Mouse (Mus musculus) regulatory T cell (primary cell): ENCODE results near the gene Lrrc58.

Source experiments
- in situ Hi-C: fragments of 300-600 bp; cut with MboI, MseI; formaldehyde crosslinking; loops from one replicate; pipeline ENCODE4 v1.15.1; 2025; ENCODE audit warnings: high pct_unique_total_duplicates

Gene Lrrc58

DNA sequence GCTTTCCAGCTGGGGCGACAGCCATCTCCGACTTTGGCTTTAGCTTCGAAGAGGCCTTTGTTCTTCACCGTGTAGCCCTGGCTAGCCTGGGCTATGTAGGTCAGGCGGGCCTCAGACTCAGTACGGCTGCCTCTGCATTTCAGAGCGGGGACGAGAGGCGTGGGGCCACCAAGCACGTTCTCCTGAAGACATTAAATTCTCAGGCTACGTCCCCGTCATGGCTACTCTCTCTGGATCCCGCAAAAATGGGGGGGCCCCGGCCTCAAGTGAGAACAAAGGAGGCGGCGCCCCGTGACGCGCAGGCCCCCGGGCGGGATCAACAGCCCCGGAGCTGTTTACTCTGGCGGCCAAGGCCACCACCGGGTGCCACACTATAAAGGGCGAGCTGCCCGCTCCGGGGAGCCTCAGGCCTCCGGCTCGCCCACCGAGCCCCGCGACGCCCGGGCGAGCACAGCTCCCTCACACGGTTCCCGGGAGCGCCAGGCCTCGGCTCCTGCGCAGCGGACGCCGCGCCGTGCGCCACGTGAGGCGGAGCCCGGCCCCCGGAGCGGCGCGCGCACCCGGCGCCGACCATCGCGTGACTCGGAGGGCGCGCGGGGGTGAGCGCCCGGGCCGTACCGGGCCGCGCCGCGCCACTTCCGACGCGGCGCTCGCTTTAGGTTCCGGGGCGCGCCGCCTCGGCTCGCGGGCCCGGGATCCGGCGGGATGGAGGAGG lies at the start of gene Lrrc58:
Lrrc58 (plus strand) TSS at position 599 of the 715 bp plus-strand sequence.
- in situ Hi-C loops, result no loop called here

DNA sequence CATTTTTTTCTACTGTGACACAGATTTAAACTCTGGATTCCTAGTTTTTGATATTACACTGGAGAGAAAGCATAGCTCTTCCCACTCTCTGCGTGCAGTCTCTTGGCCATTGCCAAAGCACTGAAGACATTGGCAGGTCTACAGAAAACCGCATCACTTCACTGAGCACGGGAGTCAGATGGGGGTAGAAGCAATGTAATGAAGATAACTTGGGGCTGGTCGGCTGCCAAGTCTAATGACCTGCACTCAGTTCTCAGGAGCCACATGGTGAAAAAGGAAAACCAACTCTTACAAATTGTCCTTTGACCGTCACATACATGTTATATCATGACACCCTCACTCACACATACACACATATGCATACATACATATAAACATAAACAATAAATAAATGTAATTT lies 44.2 kb upstream of the Lrrc58 start:
- in situ Hi-C loops, result loop anchor here (10.0 kb wide), 1 partner anchor 121 kb away; no protein-coding TSS in a partner anchor

DNA sequence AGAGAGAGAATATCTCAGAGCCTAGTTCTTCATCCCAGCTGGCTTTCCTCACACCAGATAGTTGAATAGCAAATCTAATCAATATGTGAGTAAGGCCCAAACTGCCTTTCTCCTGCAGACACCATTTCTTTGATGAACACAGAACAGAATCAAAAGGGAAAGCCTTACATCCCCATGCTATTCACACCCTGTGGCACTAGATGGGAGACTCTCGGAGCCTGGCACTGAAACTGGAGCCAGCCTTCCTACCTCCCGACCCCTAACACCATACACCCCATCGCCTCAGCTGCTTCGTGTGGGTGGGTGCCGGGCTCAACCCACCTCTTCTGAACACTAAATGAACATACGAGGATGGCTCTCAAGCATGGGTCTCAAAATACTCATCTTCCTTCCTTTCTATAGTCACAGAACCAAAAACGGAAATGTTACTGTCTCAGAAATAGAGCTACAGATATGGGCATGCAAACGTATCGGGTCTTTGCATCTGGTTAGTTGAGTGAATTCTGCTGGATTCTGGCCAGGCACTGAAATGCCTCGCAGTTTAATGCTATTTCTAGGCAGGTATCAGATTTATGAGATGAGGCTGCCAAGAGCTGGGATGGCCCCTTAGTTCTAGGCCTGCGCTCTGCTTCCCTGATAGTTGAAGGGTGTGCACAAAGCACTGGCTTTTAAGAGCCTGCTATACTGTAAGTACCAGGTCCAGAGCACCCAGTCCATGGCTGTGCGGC lies 43.2 kb upstream of the Lrrc58 start:
- in situ Hi-C loops, result loop anchor here (10.0 kb wide), 1 partner anchor 120 kb away; no protein-coding TSS in a partner anchor

DNA sequence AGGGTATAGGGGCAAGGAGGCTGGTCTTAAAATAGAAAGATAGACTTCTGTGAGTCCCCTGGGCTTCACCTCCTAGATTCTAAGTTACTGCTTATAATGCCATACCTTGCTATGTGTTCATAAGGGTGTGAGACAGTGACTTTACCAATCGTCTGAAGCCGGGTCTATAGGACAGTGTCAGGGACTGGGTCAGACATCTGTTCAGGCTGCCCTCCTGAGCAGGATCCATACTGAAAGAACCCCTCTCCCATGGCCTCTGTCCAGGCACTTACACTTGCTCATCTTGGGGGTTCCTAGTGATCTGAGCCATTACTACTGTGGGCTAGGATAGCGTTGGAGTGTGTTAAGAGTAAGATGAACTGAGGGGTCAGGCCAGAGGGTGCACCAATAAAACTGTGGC lies 41.9 kb upstream of the Lrrc58 start:
- in situ Hi-C loops, result loop anchor here (10.0 kb wide), 1 partner anchor 119 kb away; no protein-coding TSS in a partner anchor

DNA sequence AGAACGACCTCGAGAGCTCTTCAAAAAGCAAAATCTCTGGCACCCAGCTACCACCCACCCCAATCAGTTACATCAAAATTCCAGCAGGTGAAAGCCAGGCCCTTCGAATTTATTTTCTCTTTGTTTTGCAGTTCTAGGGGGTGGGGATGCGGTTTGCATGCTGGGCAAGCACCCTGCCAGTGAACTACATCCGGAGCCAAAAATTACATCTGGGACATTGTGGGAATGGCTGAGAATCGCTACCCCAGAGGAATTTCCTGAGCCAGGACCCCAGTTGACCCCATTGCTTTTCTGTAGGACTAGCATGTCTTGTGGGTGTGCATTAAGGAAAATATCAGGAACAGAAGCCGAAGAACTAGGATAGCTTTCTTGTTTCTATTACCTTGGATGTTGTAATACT lies 37.1 kb upstream of the Lrrc58 start:
- in situ Hi-C loops, result no loop called here

DNA sequence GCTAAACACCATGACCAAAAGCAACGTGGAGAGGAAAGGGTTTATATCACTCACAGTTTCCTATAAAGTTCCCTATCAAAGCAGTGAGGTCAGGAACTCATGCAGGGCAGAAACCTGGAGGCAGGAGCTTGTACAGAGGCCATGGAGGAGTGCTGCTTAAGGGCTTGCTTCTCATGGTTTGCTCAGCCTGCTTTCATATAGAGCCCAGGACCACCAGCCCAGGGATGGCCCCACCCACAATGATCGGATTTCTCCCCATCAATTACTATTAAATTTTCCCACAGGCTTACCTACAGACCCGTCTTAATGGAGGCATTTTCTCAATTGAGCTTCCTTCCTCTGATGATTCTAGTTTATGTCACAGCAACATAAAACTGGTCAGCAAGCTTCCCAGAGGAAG lies 30.6 kb upstream of the Lrrc58 start:
- in situ Hi-C loops, result no loop called here

DNA sequence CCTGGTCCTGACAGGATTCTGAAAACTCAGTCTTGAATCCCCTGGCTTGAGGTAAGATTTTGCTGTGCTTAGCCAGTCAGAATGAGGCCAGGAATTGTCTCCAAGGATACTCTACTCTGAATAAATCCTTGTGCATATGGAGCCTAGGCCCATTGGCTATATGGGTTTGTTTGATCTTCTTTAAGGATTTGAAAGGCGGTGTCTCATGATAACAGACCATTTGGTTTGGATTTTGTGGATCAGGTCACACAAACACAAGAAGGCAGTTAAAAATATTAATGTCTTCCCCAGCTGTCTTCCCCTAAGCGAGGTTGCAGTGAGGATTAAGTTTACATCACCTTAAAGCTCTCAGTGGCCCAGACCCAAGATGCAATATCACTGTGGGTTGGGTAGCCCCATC lies 25.8 kb upstream of the Lrrc58 start:
- in situ Hi-C loops, result no loop called here

DNA sequence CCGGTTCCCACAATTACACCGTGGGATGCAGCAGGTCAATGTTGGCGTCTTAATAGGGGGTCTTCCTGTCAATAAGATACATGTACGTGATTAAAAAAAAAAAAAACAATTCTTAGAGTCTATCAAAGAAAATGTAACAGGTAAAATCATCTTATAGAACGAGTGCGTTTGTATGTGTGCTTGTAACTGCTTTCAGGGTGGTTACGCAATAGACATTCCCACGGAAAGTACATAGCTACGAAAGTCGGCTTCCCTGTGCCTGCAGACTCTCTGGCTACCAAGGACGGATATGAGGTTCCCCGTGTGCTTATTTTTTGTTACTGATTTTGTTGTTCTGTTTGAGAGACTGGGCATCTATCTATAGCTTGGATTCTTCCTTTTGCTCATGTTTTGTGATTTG lies 24.4 kb upstream of the Lrrc58 start:
- in situ Hi-C loops, result no loop called here

DNA sequence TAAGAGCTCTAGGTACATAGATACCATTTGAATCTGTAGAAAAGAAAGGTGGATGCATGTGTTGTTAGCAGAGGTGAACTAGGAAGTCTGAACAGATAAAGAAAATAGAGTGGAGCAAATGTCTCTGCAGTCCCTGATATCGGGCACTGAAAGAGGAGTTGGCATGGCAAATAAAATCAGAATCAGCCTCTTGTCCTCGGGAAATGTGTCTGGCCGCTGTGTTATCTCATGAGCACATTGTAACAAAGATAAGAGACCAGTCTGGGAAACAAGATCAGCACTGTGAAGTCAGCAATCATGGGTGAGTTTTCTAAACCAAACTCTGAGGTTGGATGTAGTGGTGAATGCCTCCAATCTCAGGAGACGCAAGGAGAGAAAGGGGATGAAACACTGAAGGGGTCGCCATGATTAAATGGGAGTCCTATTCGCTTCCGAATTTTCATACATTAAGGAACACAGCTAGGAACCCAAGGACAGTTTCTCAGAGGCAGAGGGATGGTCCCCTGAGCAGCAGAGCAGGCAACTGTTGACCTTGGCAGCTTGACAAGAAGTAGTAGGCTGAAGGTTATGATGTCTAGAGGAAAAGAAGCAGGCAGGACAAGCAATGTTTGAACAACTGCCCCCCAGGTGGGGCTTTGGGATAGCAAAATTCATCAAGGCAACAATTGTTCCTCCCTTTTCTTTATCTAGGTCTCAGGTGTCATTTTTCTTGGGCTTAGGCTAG lies 22.8 kb upstream of the Lrrc58 start:
- in situ Hi-C loops, result no loop called here

DNA sequence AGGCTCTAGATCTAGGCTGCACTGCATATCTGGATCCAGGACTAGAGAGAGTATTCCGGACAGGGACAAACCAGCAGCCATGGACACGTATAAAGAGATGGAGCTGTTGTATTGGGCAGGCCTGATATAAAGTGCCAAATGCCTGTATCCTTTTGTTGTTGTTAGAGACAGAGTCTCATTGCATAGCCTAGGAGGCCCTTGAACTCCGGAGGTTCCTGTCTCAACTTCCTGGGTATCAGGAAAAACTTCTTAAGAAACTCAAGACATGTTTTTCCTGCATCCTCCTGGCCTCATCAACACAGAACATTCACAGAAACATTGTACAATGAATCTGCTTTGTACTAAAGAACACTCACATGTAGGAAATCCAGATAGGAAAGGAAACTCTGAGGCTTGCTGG lies 21.1 kb upstream of the Lrrc58 start:
- in situ Hi-C loops, result no loop called here

DNA sequence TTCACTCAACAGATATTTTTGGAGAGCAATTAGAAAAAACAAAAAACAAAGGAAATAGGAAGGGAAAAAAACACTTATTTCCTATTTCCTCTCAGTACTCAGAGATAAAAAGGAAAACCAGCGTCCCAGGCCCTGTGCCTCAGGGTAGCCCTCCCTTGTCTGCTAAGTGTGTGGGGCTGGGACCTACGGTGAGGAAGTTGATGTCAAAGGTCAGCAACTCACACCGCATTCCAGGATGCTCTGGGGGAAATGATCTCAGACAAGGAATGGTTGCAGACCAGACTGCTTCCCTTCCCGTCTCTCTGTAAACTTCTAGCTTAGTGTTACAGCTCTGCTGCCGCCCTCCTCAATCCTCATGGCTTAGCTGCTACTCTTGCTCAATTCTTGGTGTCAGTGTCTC lies 16.8 kb upstream of the Lrrc58 start:
- in situ Hi-C loops, result no loop called here

DNA sequence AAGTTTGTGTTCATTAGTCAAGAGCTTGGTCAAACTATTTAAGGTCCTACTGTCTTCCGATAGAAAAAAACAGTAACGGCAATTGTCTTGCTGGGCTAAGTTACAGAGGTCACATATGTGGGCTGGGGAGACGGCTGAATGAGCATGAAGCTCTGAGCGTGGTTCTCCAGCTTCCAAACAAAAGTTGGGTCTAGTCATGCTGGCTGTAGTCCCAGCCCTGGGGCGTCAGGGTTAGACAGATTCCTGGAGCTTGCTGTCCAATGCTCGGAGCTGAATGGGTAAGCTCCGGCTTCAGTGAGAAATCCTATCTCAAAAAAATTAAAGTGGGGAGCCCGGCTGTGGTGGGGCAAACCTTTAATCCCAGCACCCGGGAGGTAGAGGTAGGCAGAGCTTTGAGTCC lies 14.9 kb upstream of the Lrrc58 start:
- in situ Hi-C loops, result no loop called here

DNA sequence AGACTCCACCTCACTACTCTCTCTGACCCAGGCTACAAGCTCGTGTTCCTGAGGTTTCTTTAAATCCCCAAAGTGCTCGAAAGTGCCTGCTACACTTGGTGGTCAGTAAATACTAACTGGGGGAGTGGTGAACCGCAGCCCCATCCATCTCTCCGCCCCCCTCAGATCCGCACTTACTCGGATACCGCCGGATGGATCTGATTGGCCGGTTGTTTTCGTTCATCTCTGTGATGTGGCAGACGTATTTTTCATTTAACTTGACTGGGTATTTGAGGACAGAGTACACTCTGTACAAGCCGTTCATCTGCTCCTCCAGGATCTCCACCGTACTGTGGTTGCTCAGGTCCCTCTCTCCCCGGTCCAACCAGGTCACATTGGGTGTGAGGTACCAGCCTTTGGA lies 14.1 kb upstream of the Lrrc58 start:
- in situ Hi-C loops, result no loop called here

DNA sequence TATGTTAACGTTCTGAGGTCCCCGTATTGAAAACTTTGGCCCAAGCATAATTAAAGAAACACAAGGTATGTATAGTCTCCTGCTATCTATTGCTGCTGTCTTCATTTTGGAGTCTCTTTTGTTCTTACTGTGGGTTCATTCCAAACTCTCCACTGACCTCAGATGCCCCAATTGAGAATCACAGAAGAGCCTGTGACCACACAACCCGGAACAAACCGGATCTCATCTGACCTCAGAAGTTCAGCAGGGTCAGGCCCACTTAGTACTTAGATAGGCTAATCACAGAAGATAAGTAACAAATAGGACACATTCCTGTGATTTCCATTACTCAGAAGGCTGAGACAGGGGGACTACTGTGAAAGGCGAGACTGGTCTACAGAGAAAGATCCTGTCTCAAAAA lies 13.6 kb upstream of the Lrrc58 start:
- in situ Hi-C loops, result no loop called here

DNA sequence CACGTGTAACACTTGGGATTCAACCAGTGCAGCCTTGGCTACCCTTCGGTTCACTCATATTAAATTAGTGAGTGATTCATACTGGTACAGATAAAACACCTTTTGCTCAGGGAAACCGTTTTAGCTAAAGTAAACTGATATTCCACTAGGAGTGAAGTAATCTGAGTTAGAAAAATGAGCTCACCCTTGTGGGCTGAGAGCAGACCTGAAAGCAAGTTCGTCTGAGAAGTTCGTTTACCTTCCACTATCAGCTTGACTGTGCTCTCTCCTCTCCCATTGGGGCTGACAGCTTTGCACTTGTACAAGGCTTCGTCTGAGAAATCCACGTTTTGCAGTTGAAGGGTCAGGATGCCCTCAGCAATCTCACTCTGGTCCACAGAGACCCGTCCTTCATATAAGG lies 12.6 kb upstream of the Lrrc58 start:
- in situ Hi-C loops, result no loop called here

DNA sequence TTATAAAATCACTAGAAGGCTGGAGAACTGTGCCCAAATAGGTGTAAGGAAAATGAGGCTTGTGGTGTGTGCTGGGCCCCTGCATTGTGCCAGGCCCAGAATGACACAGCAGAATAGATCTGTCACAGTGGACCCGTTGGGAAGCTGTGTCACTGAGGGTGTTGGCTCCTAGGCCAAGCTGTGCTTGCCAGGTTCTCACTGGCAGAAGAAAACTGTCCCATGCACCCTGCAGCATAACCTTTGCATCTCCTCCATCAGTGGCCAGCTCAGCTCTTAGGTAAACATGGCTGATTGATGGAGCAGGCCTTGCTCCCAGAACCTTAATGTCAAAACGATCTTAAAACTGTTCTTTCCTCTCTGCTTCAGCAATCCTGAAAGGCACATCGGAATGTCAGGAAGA lies 11.9 kb upstream of the Lrrc58 start:
- in situ Hi-C loops, result no loop called here

DNA sequence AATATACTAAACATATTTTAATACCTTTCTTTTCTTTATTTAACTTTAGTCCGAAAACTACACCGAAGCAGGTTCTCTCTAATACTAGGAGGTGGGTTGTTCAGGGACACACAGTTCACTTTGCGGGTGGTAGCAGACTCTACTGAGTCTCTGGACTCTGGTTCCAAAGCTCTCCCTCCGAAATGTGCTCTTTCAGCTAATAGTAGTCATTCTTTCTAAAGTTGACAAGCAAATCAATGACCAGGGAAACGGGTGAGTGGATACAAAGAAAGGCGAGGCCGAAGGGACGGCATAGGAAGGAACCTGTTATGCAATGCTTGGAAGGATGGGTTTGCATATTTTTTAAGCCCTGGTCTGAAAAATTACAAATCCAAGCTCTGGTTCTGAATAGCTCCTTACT lies 10.7 kb upstream of the Lrrc58 start:
- in situ Hi-C loops, result no loop called here

DNA sequence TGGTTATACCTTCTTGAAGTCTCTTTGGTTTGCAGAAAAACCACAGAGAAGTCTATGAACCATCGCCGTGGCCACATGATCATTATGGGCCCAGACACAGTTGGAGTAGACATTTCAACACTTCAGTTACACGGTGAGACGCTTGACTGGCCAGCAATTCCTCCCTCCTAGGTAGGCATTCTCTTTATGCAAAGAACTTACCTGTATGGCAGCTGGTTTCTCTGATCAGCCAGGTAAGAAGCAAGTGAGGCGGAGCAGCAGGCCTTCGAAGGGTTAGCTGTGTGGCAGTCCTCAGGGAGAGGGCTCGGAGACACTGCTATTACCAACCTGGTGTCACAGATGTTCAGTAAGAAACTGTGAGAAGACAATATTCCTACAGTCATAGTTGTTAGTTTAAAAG lies 8.0 kb upstream of the Lrrc58 start:
- in situ Hi-C loops, result no loop called here

DNA sequence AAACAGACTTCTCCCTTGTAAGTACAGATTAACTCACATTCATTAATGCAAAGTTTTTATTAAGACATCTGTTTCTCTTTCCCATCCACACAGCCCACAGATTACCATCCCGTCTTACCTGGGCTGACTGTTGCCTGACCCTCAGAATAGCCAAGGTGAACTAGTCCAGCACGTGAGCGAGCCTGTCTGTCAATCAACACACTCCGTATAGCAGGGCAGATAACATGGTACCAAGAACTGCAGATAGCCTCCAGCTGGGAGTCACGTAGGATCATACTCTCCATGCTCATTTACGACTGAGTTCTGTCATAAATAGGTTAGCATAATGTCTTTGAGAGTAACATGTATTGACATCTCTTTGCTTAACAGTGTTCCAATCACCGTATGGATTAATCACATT lies 7.2 kb upstream of the Lrrc58 start, which contains the start of gene Gm36028:
Gm36028 (minus strand) TSS at position 118 of the 400 bp plus-strand sequence.
- in situ Hi-C loops, result no loop called here

DNA sequence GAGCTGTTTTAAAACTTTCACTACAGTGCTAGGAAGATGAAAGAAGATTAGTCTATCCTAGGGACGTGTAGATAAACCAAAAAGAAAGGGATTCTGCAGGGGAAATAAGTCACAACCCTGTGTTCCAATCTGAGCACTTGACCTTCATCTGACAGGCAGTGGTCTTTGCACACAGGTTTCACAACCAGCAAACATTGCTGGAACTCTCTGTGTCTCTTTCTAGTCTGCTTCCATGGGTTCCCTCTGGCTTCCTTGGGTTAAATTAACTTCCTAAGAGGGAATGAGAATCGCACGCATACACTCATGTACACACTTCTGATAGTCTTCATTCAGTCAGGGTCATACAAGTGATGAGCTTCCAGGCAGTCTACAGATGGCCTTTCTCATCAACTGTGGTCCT lies 4.3 kb upstream of the Lrrc58 start:
- in situ Hi-C loops, result no loop called here

DNA sequence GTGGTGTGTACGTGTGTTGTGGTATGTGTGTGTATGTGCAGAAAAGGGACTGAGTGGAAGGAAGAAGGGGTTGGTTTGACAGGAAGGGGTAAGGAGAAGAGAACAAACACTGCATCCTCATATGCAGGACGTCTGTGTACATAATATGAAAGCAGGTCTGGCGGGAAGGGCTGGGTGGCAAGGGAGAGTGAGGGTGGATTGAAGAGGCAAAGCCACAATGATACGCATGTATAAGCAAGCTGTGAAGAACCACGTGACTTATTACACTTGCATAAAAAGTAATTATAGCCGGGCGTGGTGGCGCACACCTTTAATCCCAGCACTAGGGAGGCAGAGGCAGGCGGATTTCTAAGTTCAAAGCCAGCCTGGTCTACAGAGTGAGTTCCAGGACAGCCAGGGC lies 2.3 kb upstream of the Lrrc58 start:
- in situ Hi-C loops, result no loop called here
